Mouse (Mus musculus) spleen, adult 2 months (tissue): ENCODE results near the gene Wnt9a.

Source experiments
- CTCF ChIP-seq: fragments of 200-500 bp; IDR thresholded peaks from 2 replicates; pipeline ENCODE4 v1.5.1; 2011; ENCODE audit warnings: mild to moderate bottlenecking, inconsistent platforms; ENCODE audit not compliant: insufficient read depth, insufficient read length, insufficient replicate concordance; ENCODE audit errors: extremely low read depth
- POLR2A ChIP-seq: fragments of 200-500 bp; IDR thresholded peaks from 2 replicates; pipeline ENCODE4 v1.6.1; 2011; ENCODE audit warnings: low read depth, low read length, inconsistent platforms

GRCm38 (mm10) chr11:59264593-59264992 lies 42.1 kb upstream of the Wnt9a start:
- no peak for TF ChIP-seq POLR2A
- no peak for TF ChIP-seq CTCF
